Mouse (Mus musculus) lung, adult 2 months (tissue): ENCODE measurements around the gene Phf5a.

Experiments
- CTCF ChIP-seq: fragments of 200-500 bp; IDR thresholded peaks from 2 replicates; pipeline ENCODE4 v1.5.1; 2011; ENCODE audit warnings: mild to moderate bottlenecking, low read length, control low read depth; ENCODE audit not compliant: insufficient read depth
- POLR2A ChIP-seq: fragments of 200-500 bp; IDR thresholded peaks from 2 replicates; pipeline ENCODE4 v1.6.1; 2011; ENCODE audit warnings: low read depth, mild to moderate bottlenecking, control low read depth, low read length, borderline replicate concordance; ENCODE audit errors: extremely low read depth

DNA sequence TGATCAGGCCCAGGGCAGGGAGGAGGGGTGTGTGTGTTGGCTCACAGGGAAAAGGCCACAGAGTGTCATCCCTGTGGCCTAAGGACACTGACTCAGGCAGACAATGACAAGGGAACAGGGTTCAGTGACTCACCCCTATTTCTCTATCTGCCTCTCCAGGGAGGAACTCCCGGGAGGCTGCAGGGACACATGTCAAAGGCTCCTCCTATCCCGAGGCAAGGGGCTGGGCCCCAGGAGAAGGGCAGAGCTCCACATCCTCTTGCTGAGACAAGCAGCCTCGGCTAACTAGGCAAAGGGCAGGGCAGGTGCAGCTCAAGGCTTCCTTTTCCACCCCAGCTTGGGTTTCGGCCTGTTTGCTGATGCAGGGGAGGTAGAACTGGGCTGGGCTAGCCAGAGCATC, 26.0 kb downstream of the Phf5a start:
- TF ChIP-seq CTCF (no peak), POLR2A (no peak)
